Mouse (Mus musculus) liver (tissue): ENCODE results near the gene Sap30l.
"Not testable (repeated sequence)": the region's sequence is repeated elsewhere in the genome, so short reads cannot be mapped to it uniquely, and the experiment has no call there.

Experiments used
- DNase-seq: peaks from one replicate; pipeline ENCODE4 v3.0.0-alpha.2; 2020; ENCODE audit warnings: mixed read lengths

Sap30l gene

DNA sequence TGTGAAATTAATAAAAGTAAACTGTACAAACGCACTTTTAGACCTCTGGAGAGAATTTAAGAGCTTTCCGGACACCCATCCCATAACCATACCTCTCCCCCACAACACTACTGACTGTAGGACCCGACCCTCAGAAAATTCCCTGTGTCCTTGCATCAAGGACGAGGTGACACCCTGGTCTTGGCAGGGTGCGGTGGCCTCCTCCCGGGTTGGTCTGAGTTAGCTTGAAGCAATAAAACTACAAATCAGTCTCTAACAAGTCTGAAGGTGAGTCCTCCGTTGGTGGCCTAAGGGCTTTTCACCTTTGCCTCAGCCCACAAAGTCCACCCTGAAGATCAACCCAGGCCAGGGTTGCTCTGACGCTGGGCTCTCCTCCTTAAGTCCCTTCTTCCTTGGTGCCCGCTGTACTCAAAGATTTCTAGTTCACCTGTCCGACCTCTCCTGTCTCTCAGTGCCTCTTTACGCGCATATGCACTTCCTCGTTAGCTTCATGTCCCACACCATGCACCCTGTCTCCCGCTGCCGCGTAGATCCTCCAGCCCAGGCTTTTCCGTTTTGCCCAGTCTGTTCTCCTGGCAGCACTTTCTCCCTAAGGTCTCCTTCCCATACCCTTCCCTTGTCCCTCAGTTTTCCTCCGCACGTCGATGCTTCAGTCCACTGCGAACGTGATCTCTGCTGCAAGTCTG, 1.0 kb upstream of the Sap30l start:
- DNase-seq: no peak

DNA sequence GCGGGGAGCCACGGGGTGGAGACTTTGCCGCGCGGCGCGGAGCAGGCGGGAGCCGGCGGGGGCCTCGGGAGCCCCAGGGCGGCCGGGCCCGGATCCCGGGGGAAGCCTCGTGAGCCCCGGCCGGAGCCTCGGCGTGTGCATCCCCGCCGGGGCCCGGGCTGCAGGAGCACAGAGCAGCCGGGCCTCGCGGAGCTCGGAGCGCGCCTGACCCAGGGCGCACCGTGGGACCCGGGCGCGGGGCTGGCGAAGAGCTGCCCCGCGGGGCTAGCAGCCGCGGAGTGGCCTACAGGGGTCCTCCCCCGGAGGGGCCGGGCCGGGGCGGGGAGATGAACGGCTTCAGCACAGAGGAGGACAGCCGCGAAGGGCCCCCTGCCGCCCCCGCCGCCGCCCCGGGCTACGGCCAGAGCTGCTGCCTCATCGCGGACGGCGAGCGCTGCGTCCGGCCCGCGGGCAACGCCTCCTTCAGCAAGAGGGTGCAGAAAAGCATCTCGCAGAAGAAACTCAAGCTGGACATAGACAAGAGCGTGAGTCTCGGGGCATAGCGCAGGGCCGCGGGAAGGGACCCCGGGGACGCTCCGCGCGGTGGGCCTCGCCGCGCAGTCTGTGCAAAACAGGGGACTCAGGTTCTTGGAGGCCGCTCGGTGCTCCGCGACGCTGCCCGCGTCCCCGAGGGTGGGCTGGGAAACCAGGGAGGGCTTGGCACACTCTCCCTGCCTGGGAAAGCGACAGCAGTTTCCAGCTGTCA, 501 bp downstream of the Sap30l start:
- peak; percentile 68 for DNase-seq

DNA sequence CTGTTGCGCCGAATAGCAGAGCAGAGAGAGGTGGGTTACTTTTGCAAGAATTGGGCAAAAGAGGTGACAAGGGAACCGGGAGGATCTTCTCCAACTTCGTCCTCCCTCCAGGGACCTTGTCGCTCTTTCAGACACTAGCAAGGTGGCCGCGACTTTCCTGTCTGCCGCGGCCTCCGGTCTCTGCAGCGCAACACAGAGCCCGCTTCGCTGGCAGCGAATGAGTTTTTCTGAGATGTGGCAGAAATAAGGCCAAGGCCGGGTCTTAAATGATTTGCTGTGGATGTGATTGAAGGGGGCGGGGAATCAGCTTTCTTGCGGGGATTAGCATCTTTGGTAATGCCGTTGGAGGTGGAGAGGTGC, 1.1 kb downstream of the Sap30l start:
- DNase-seq: no peak

DNA sequence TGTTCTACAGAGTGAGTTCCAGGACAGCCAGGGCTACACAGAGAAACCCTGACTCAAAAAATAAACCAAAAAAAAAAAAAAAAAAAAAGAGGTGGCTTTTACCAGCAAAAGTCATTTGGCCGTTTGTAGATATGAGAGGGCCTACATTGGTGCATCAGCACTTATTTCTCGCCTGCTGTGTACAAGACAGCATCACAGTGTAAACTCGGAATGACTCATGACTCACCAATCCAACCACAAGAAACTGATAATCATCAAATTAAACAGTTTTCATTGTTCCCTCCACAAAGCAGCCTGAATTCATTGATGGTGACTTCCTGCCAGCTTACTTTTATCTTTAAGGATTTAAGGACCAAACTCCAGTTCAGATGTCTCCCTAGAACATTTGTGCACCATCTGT, 3.6 kb downstream of the Sap30l start:
- no peak for DNase-seq

DNA sequence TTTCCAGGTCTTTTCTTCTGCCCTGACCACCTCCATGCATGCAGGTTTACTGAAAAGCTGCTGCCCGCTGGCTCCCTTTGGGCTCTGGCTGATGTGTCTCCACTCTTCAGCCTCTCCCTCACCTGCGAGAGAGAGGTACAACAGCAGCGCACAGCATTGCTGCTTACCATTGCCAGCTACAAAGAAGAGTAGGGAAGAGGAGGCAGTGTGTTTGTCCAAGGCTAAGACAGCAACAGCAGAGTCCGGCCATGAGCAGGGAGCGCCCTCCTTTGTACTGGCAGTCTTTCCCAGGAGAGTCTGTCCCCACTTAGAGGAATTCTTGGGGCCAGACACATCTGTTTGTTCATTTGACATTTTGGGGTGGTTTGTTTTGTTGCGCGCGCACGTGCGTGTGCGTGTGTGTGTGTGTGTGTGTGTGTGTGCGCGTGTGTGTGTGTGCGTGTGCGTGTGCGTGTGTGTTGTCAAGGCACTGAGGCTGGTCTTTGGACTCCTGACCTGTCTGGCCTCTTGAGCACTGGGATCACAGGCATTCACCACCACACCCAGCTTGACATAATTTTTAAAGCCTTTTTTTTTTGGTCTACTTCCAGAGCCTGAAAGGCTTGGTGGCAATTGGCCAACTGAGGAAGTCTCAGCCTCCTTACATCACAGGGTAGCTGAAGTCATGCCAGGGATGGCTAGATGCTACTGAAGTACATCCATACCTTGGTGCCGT, 7.7 kb downstream of the Sap30l start:
- no peak for DNase-seq

DNA sequence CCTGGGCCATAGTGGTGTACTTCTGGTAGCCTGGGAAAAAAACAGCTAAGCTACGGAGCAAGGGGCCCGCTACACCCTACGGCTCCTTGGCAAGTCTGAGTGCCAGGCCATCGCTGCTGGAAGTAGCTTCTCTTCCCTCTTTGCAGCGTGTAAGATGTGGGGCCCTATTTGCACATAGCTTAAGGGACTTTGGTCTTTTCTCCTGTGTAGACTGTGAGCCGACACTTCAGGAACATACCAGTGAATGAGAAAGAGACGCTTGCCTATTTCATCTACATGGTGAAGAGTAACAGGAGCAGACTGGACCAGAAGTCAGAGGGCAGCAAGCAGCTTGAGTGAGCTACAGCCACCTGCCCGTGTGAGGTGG, 8.3 kb downstream of the Sap30l start:
- DNase-seq: no peak

DNA sequence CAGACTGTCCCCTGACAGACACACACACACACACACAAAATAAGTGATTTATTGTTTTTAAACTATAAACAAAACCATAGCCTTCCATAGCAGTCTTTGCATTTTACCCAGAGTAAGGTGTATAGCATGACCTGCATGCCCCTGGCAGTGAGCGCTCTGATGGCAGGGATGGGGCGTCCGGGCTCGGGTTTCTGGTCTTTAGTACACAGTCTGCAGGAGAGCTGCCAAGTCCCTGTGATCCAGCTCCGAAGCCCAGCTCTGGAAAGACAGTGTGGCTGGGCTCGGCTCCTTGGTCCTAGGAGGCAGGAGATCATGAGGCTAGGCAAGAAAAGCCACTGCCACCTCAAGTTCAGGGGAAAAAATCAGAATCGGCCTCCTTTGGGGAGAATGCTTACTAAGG, 9.6 kb downstream of the Sap30l start:
- no peak for DNase-seq

DNA sequence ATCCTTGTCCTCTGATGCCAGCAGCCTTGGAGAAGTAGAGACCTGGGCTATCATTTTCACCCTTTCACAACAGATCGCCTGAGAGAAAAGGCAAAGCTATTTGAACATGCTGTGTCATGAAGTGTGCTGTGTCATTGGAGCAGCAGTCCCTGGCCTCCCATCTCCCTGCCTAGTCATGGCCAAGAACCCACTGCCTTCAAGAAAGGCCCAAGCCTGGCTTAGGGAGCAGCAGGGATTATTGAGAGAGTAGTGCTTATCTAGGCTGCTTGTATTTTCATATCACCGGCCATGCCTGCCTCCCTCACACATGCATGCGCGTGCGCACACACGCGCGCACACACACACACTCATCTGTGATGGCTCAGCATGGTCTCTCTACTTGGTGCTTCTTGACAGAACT, 10.8 kb downstream of the Sap30l start:
- peak; percentile 82 for DNase-seq

DNA sequence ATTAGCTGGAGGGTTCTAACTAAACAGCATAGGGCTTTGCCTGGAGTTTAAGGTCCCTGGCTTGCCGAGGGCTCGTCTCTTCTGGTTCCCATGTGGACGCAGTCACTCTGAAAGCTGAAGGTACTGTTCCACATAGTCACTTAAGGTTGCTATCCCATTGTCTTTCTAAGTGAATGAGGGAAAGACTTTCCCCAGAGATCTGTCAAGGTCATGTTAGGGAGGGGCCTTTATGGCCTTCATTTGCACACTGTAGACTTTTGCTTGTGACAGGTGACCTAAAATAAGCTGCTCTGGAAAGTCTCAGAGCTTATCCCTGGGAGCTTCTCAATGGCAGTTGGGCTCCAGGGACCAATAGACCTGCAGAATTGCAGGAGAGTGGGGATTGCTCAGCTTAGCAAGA, 12.2 kb downstream of the Sap30l start:
- DNase-seq: no peak

DNA sequence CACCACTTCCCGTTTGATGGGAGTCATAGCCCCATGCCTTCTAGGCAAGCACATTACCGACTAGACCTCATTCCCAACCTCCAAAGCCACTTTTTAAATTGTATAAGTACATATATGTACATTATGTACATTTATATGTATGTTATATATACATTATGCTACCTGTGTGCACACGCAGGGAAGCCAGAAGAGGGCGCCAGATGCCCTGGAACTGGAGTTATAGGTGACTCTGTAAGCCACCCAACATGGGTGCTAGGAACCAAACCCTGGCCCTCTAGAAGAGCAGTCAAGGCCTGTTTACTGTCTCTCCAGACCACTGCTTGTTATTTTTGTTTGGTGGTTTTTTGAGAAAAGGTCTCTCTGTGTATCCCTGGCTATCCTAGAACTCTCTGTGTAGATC, 16.8 kb downstream of the Sap30l start:
- DNase-seq: peak; percentile 33

DNA sequence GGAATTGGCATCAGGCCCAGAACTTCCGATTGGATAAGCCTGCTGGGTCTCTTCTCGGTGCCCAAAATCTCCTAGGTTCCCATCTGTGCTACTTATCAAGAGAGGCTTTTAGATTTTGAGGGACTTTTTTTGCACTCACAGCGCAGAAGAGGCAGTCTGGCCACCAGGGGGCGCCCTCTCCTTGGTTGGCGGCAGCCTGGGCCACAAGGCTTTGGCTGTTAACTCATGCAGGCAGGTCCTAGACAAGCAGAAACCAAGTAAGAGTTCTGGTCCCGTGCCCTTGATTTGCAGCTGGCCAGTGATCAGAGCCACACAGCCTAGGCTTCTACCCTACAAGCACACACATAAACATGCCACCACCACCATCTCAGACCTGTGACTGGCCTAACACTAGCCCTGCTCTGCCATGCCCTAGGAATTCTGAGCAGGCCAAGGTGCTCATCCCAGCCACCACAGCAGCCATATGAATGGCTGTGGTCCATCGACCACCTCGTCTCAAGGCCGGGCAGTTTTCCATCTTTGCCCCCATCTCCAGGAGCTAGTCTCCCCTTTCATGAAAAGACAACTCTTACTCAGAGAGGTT, 18.7 kb downstream of the Sap30l start:
- DNase-seq: peak; percentile 87

DNA sequence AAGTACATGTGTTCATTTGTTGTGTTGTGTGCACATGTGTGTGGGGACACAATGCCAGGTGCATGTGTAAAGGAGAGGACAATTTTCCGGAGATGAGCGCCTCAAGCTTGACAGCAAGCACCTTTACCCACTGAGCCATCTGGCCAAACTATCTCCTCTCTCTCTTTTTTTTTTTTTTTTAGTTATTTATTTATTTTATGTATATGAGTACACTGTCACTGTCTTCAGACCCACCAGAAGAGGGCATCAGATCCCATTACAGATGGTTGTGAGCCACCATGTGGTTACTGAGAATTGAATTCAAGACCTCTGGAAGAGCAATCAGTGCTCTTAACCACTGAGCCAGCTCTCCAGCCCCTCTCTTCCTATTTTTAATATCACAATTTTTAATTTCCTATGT, 21.7 kb downstream of the Sap30l start:
- not testable (repeated sequence) for DNase-seq

DNA sequence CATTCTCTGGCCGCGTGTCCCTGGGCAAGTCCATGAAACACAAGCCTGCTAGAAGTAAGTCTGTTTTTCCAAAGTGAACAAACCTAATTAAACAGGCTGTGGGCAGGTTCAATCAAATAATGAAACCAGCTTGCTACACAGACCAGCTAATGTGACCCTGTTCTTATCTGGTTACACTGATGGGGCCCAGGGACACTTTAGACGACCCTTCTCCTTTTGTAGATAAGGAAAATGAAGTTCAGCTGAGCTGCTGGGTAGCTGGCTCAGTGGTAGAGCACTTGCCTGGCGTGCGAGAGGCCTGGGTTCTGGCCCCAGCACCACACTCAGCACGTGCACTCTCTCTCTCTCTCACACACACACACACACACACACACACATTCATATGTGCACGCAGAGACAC, 22.3 kb downstream of the Sap30l start:
- no peak for DNase-seq

DNA sequence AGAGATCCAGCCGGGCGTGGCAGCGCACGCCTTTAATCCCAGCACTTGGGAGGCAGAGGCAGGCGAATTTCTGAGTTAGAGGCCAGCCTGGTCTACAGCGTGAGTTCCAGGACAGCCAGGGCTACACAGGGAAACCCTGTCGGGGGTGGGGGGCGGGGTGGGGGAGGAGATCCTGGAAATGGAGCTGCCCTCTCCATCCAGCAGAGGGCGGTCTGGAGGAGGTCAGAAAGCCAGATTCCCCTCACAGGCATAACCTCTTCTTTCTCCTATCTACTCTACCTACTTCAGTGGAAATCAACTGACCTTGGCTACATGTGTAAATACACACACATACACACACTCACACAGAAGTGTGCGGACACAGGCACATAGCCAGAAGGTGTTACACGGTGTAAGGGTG, 23.8 kb downstream of the Sap30l start:
- DNase-seq: not testable (repeated sequence)

DNA sequence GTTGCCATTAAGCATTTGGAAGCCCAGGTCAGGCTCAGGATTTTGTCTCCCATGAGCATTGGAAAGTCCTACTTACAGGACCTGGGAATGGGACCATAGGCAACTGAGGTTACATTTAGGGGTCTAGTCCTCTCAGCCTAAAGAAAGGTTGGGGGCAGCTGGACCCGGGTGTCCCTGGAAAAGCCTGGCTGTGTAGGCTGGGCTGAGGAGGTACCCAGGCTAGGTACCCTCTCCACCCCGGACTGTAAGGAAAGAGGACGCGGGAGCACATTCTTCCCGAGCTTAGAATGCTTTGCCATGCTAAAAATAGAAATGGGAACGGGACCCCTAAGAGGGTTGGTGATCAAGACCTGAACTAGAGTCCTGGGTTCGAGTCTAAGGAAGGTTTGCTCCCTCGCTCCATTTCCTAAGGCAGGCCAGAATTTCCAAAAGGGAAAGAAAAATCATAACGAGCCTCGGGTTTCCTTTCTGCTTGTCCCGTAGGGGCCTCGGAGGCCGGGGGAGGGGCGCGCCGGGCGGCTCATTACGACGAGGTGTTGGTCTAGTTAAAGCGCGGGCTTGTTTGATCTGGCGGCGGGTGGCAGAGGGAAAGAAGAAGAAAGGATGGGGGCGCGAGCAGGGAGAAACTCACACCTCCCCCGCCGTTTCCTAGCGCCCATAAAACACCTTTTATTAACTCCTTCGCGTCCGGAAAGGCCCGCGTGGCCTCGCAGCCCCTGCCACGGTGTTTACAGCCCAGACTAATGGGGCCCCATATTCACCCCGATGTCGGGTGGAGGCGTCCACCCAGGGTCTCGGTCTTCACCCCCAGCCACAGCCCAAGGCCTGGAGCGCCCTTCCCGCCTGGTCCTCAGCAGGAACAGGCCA, 25.8 kb downstream of the Sap30l start:
- no peak for DNase-seq

DNA sequence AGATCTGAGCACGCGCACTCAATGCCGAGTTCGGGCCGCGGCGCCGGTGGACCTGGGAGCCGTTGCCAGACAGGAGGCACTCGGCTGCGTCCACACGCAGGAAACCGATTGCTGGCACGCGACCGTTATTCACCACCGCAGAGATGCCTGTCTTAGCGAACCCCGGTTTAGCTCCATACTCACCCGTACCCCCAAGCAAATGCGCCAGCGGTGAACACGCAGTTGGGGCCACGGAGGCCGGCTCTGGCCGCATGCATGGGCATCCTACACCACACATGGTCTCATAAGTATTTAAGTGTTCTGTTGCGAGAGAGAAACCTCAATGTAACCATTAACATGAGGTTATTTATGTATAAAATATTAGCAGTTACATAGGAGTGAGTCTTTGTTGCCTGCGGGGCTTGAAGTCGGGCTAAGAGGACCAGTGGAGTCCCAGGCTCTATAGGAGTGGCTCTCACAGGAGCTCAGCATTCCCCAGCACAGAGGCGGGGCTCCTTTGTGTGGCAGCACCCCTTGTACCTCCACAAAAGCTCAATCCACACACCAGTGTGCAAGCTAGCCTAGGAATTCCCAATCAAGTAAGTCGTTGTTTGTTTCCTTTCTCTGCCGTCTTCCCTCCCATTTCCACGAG, 26.6 kb downstream of the Sap30l start:
- no peak for DNase-seq

DNA sequence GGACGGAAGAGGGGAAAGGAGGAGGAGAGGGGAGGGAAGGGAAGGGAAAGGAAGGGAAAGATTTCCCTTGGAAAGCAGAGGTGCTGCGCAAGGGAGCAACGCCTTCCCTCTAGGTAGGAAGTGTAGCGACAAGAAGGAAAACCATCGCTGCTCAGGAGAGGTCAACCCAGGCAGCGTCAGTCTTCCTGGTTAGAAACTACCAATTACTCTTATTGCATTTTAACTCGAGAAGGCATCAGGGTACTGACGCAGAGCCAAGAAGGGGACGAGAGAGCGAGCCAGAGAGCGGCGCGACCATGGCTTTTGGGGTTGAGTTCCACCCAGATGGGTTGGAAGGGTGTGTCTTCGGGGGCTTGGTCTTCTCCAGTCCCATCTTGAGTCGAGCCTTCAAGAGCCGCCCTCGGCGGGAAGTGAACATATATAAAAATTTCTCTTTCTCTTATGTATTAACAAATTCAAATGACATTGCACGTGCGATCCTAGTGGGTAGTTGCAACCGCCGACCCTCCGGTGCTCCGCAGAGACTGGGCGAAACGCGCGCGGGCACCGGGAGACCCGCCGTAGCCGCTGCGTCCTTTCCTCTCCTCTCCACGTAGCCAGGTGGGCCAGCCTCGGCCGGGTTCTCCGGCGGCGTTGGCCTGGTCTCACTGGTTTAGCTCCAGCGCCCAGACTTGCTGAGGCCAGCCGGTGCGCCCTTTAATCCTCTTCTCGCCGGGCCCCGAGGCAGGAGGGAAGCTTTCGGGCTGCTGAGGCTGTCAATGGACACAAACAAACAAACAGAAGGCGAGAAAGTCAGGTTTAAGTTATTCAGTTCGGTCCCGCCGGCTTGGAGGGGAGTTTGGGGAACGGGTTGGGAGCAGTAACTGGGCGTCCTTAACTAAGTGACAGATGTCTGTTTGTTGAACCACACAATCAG, 27.8 kb downstream of the Sap30l start:
- no peak for DNase-seq

DNA sequence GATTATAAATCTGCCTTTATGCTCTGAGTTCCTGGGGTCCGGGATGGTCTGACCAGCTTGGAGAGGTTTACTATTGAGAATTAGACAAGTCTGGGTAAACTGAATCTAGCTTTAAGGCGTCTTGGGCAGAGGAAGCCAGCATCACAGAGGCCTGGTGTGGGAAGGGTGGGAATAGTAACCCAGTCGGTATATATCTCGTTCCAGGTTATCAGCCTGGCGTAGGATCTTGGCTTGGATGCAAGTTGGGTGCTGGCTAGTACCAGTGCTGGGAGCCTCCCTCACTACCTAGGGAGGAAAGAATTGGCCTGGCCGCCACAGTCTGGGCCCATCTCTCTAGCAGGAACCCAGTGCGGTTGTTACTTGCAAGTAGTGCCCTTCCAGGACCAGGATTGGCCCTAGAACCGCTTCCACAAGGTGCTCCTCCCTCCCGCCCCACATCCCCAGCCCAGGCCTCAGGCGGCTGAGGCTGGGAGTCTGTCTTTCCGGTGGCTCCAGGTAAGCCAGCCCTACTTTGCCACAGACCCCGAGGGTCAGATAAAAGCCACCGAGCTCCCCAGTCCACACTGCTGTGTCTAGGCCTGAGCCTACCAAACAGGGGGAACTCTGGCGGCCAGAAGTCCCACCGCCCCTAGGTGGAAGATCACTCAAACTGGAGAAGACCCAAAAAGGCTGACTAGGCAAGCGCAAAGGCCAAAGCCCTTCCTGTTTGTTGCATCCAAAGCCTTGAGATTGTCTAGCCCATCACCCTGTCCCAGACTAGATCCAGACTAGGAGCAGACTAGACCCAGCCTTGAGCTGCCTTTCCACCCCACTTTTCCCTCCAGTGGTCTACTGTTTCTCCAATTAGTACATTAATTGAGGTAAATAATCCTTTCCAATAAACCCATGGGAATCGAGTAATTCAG, 28.7 kb downstream of the Sap30l start:
- DNase-seq: no peak

DNA sequence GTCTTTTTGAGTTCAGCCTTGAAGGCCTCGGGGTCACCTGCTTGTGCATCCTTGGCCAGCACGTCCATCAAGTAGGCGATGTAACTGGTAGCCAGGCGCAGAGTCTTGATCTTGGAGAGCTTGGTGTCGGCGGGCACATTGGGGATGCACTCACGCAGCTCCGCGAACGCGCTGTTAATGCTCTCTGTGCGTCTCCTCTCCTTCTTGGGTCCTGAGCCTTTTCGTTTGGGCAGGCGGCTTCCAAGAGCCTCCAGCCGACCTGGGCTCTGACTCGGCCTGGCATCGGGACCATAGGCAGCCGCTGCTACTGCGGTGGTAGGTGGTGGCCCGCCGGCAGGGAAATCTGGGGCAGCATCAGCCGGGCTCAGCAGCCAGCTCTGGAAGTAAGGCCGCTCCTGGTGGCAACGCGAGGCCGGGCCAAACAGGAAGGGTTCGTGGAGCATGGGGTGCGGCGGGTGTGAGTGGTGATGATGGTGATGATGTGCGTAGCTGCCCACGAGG, 29.9 kb downstream of the Sap30l start:
- no peak for DNase-seq

DNA sequence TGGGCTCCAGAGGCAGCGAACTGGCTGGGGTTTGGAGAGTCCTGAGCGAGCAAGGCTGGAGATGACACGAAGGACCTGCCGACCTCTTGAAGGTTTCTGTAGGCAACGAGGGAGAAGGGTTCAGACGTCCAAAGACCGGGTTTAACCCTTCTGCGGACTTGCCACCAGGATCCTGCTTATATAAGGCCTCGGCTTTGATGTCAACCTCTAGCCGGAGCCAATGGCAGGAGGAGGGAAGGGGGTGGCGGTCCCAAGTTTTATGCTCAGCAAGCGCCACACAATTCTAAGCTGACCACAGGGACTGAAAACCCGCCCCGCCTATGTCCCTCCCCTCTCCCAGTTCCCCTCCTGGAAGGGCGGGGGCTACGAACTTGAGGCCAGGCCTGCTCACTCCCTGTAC, 30.4 kb downstream of the Sap30l start:
- no peak for DNase-seq
